ENCODE assay signal across 8 mouse cellular contexts in genomic region chr4:116220780-116221139, GRCm38 (mm10). TPM values are rescaled to one million over a fixed set of nuclear protein-coding genes. Genes with fewer than 3 reads are reported as not detected.
DNase-seq lines count a peak whose midpoint lies in the region; ATAC-seq and TF ChIP-seq lines count a peak whose summit lies in the region.

No protein-coding gene starts in this region.

- no peak for TF ChIP-seq EP300 in heart, adult 2 months (IDR thresholded peaks at IDR 0.05; ENCODE audit: insufficient read depth, low read depth, low read length)

- peak overlapping the region; percentile 97 for H3K27ac ChIP-seq in heart, adult 2 months
- H3K27ac ChIP-seq in limb, embryonic 15.5 days, result peak overlapping the region; percentile 99

- WGBS in heart, adult 2 months, result 2% methylated on average over 26 of the region's 26 CpGs
- 1% methylated on average over 26 of the region's 26 CpGs for WGBS in limb, embryonic 15.5 days

- no peak for TF ChIP-seq CTCF in heart, adult 2 months (IDR thresholded peaks at IDR 0.05)
- TF ChIP-seq CTCF in C2C12 (IDR thresholded peaks at IDR 0.05; ENCODE audit: control insufficient read depth, insufficient read depth, insufficient read length), result no peak

- intact Hi-C loops in heart, adult 2 months (cut with DNase I), result loop anchor here (1.0 kb wide), 1 partner anchor 43 kb away; no protein-coding TSS in a partner anchor
- intact Hi-C loops in heart, postnatal 10 days (cut with DNase I), result loop anchor here (2.0 to 5.0 kb wide), 3 partner anchors 28 to 143 kb away; partner anchors contain the start of genes Lrrc41 and Uqcrh

- H3K79me3 ChIP-seq in C2C12 (ENCODE audit: low read depth), result peaks cover 4% of the 10 kb centered on the region

- H3K36me3 ChIP-seq in heart, adult 2 months (ENCODE audit: control insufficient read depth, insufficient read depth, low read length), result no peaks in the 10 kb centered on the region
- H3K36me3 ChIP-seq in C2C12 (ENCODE audit: control insufficient read depth, insufficient read depth), result no peaks in the 10 kb centered on the region
- H3K36me3 ChIP-seq in limb, embryonic 15.5 days, result no peaks in the 10 kb centered on the region

- no peak for DNase-seq in heart, adult 2 months
- DNase-seq in heart, postnatal 10 days, result no peak
- no peak for DNase-seq in gastrocnemius, adult 18-20 months (ENCODE audit: low spot score)
- no peak for DNase-seq in frontal cortex, adult 2 months (ENCODE audit: extremely low spot score in 1 of 2, low spot score in 1 of 2)

- peak; percentile 75 for TF ChIP-seq POLR2A in heart, adult 2 months (IDR thresholded peaks at IDR 0.05; ENCODE audit: insufficient read depth, low read depth, low read length)

- no peaks in the 10 kb centered on the region for H3K27me3 ChIP-seq in heart, adult 2 months (ENCODE audit: control insufficient read depth, insufficient read depth, low read length)
- no peaks in the 10 kb centered on the region for H3K27me3 ChIP-seq in C2C12 (ENCODE audit: control insufficient read depth, insufficient read depth, insufficient read length)
- no peaks in the 10 kb centered on the region for H3K27me3 ChIP-seq in limb, embryonic 15.5 days

- peak overlapping the region; percentile 87 for H3K9ac ChIP-seq in heart, adult 2 months (ENCODE audit: low read depth, low read length)
- peak overlapping the region; percentile 77 for H3K9ac ChIP-seq in limb, embryonic 15.5 days

- H3K9me3 ChIP-seq in limb, embryonic 15.5 days, result no peaks in the 10 kb centered on the region

- H3K4me3 ChIP-seq in heart, adult 2 months, result peak overlapping the region; percentile 88
- H3K4me3 ChIP-seq in C2C12 (ENCODE audit: insufficient read depth, poor library complexity, severe bottlenecking), result peak overlapping the region; percentile 66
- H3K4me3 ChIP-seq in limb, embryonic 15.5 days, result peak overlapping the region; percentile 71

- ATAC-seq in erythroblast, adult 5-6 weeks (replicated peaks; ENCODE audit: low FRiP score, poor library complexity, severe bottlenecking), result peak; percentile 71
- peak; percentile 32; the same call in 1 of the 2 replicates for ATAC-seq in limb, embryonic 15.5 days (ENCODE audit: insufficient number of reproducible peaks, low FRiP score, low TSS enrichment, low read depth)
- ATAC-seq in neutrophil, adult 5-6 weeks (ENCODE audit: extremely low read depth, insufficient number of reproducible peaks, low FRiP score, poor library complexity, severe bottlenecking), result 0 out of 2 replicates have a peak, but pooled peaks have one; percentile 10

- no peaks in the 10 kb centered on the region for H3K79me2 ChIP-seq in heart, adult 2 months (replicated peaks; ENCODE audit: control insufficient read depth, insufficient read depth, low read length)
- H3K79me2 ChIP-seq in C2C12 (ENCODE audit: control insufficient read depth, insufficient read depth), result peaks cover 40% of the 10 kb centered on the region

- H3K4me1 ChIP-seq in heart, adult 2 months (ENCODE audit: control insufficient read depth, insufficient read depth, low read length), result peaks cover 1% of the 10 kb centered on the region
- 0 out of 2 replicates have a peak, but pooled peaks cover 5% of the 10 kb centered on the region for H3K4me1 ChIP-seq in limb, embryonic 15.5 days

- peak overlapping the region; percentile 63 for H3K4me2 ChIP-seq in limb, embryonic 15.5 days

- peak overlapping the region; percentile 85 for H3ac ChIP-seq in C2C12 (ENCODE audit: control insufficient read depth, insufficient read length, low read depth)

TF ChIP-seq in C2C12, 6 proteins besides CTCF, POLR2A, EP300 and RAD21:
- TF ChIP-seq MAX (IDR thresholded peaks at IDR 0.05), result no peak
- TF ChIP-seq MYOD1 (IDR thresholded peaks at IDR 0.05; ENCODE audit: control insufficient read depth, insufficient read length, low read depth), result no peak
- TF ChIP-seq MYOG (IDR thresholded peaks at IDR 0.05; ENCODE audit: control insufficient read depth, extremely low read depth, insufficient read length), result no peak
- no peak for TF ChIP-seq CEBPB (IDR thresholded peaks at IDR 0.05; ENCODE audit: low read depth)
- TF ChIP-seq USF1 (IDR thresholded peaks at IDR 0.05; ENCODE audit: low read depth), result no peak
- no peak for TF ChIP-seq FOSL1 (IDR thresholded peaks at IDR 0.05; ENCODE audit: insufficient read depth, low read length, poor library complexity, severe bottlenecking)

RNA-seq across cellular contexts. Expression of gene Pik3r3, which starts 0.7 kb away (rescaled TPM):
- total RNA-seq in heart, adult 2 months (2021), result 10 to 100 TPM; 10.1 to 11.6 TPM
- 9.3 and 15.3 TPM in 2 replicates for polyA plus RNA-seq in heart, adult 2 months (2012; rRNA removed)
- 10 to 100 TPM; 20.6 to 29.3 TPM for total RNA-seq in heart, postnatal 10 days (2021)
- polyA plus RNA-seq in C2C12 (2012; fragmentation: generic; extraction: Trizol), result 6.0 TPM
- not detected in 2 replicates for total RNA-seq in erythroblast, adult 5-6 weeks (2015; ENCODE audit: low replicate concordance)
- total RNA-seq in erythroblast, adult 5-6 weeks (2017; ENCODE audit: low replicate concordance), result 0.26 and 0.84 TPM in 2 replicates
- polyA plus RNA-seq in limb, embryonic 15.5 days (2015; fragmentation: Nextera tagmentation; extraction: Ambion mirVana), result 10.2 and 11.8 TPM in 2 replicates
- 0.70 and 1.6 TPM in 2 replicates for total RNA-seq in neutrophil, adult 5-6 weeks (2017)
- 1 to 10 TPM; 5.2 to 6.3 TPM for total RNA-seq in gastrocnemius, adult 18-20 months (2021)
- 40.4 and 44.9 TPM in 2 replicates for polyA plus RNA-seq in frontal cortex, adult 2 months (2012; rRNA removed)

RNA-seq across cellular contexts. Expression of gene Gm49337, which starts 47.6 kb away (rescaled TPM):
- under 1 TPM; 0.16 to 0.37 TPM for total RNA-seq in heart, adult 2 months (2021)
- not detected in 2 replicates for polyA plus RNA-seq in heart, adult 2 months (2012; rRNA removed)
- under 1 TPM in 1 of 2 experiments, not detected in 1; 0.96 TPM for total RNA-seq in heart, postnatal 10 days (2021)
- not detected for polyA plus RNA-seq in C2C12 (2012; fragmentation: generic; extraction: Trizol)
- 0.84 TPM in 1 of 2 replicates, not detected in the other for total RNA-seq in erythroblast, adult 5-6 weeks (2015; ENCODE audit: low replicate concordance)
- total RNA-seq in erythroblast, adult 5-6 weeks (2017; ENCODE audit: low replicate concordance), result not detected in 2 replicates
- polyA plus RNA-seq in limb, embryonic 15.5 days (2015; fragmentation: Nextera tagmentation; extraction: Ambion mirVana), result not detected in 2 replicates
- not detected in 2 replicates for total RNA-seq in neutrophil, adult 5-6 weeks (2017)
- under 1 TPM; 0.50 to 0.62 TPM for total RNA-seq in gastrocnemius, adult 18-20 months (2021)
- 0.14 TPM in 1 of 2 replicates, not detected in the other for polyA plus RNA-seq in frontal cortex, adult 2 months (2012; rRNA removed)

RNA-seq across cellular contexts. Expression of gene 1700042G07Rik, which starts 47.6 kb away (rescaled TPM):
- not detected for total RNA-seq in heart, adult 2 months (2021)
- 0.45 TPM in 1 of 2 replicates, not detected in the other for polyA plus RNA-seq in heart, adult 2 months (2012; rRNA removed)
- total RNA-seq in heart, postnatal 10 days (2021), result not detected
- not detected for polyA plus RNA-seq in C2C12 (2012; fragmentation: generic; extraction: Trizol)
- not detected in 2 replicates for total RNA-seq in erythroblast, adult 5-6 weeks (2015; ENCODE audit: low replicate concordance)
- not detected in 2 replicates for total RNA-seq in erythroblast, adult 5-6 weeks (2017; ENCODE audit: low replicate concordance)
- polyA plus RNA-seq in limb, embryonic 15.5 days (2015; fragmentation: Nextera tagmentation; extraction: Ambion mirVana), result not detected in 2 replicates
- total RNA-seq in neutrophil, adult 5-6 weeks (2017), result not detected in 2 replicates
- total RNA-seq in gastrocnemius, adult 18-20 months (2021), result not detected
- not detected in 2 replicates for polyA plus RNA-seq in frontal cortex, adult 2 months (2012; rRNA removed)

RNA-seq across cellular contexts. Expression of gene Tspan1, which starts 53.4 kb away (rescaled TPM):
- not detected for total RNA-seq in heart, adult 2 months (2021)
- 4.9 TPM in 1 of 2 replicates, not detected in the other for polyA plus RNA-seq in heart, adult 2 months (2012; rRNA removed)
- under 1 TPM in 1 of 2 experiments, not detected in 1; 0.14 TPM for total RNA-seq in heart, postnatal 10 days (2021)
- polyA plus RNA-seq in C2C12 (2012; fragmentation: generic; extraction: Trizol), result 0.02 TPM
- total RNA-seq in erythroblast, adult 5-6 weeks (2015; ENCODE audit: low replicate concordance), result not detected in 2 replicates
- not detected in 2 replicates for total RNA-seq in erythroblast, adult 5-6 weeks (2017; ENCODE audit: low replicate concordance)
- 0.12 TPM in 1 of 2 replicates, not detected in the other for polyA plus RNA-seq in limb, embryonic 15.5 days (2015; fragmentation: Nextera tagmentation; extraction: Ambion mirVana)
- 5.0 and 7.1 TPM in 2 replicates for total RNA-seq in neutrophil, adult 5-6 weeks (2017)
- total RNA-seq in gastrocnemius, adult 18-20 months (2021), result not detected
- polyA plus RNA-seq in frontal cortex, adult 2 months (2012; rRNA removed), result 0.20 and 0.23 TPM in 2 replicates

Comparison
In these comparisons a context has a peak if more than half of its experiments do, and no peak if none do; other contexts are left out.
1. ATAC-seq: peak in every context shown above with its lines; median percentile 71 in erythroblast, adult 5-6 weeks; 32 in limb, embryonic 15.5 days; 10 in neutrophil, adult 5-6 weeks.